Mouse (Mus musculus) hindbrain, embryonic 15.5 days (tissue): ENCODE data around the gene Pard6a. TPM values are rescaled to one million over a fixed set of nuclear protein-coding genes. Genes with fewer than 3 reads are reported as not detected.
A peak's percentile ranks its signal among the peaks of the same experiment; 100 is the strongest.

Source experiments
- ATAC-seq: fragments of 200-750 bp; cut with Nextera tagmentation; 2 replicates; pipeline ENCODE4 v1.8.0; 2017; ENCODE audit warnings: low read depth, moderate number of reproducible peaks, moderate TSS enrichment; ENCODE audit not compliant: low FRiP score
- H3K27ac ChIP-seq: fragments of 300-500 bp; sonication (generic); replicated peaks from 2 replicates; pipeline ENCODE4 v1.5.1; 2015; ENCODE audit warnings: mild to moderate bottlenecking, inconsistent platforms
- H3K27me3 ChIP-seq: fragments of 300-500 bp; sonication (generic); 2 replicates; pipeline ENCODE4 v1.6.1; 2015; ENCODE audit warnings: control low read depth, inconsistent platforms
- H3K36me3 ChIP-seq: fragments of 300-500 bp; sonication (generic); 2 replicates; pipeline ENCODE4 v1.6.1; 2015; ENCODE audit warnings: control low read depth, inconsistent platforms
- H3K4me1 ChIP-seq: fragments of 300-500 bp; sonication (generic); replicated peaks from 2 replicates; pipeline ENCODE4 v1.6.1; 2015; ENCODE audit warnings: control low read depth, inconsistent platforms
- H3K4me2 ChIP-seq: fragments of 300-500 bp; sonication (generic); 2 replicates; pipeline ENCODE4 v1.6.1; 2015; ENCODE audit warnings: moderate library complexity, mild to moderate bottlenecking, inconsistent platforms
- H3K4me3 ChIP-seq: fragments of 300-500 bp; sonication (generic); 2 replicates; pipeline ENCODE4 v1.5.1; 2015; ENCODE audit warnings: mild to moderate bottlenecking, inconsistent platforms
- H3K9ac ChIP-seq: fragments of 300-500 bp; sonication (generic); 2 replicates; pipeline ENCODE4 v1.6.1; 2015; ENCODE audit warnings: inconsistent platforms
- H3K9me3 ChIP-seq: fragments of 300-500 bp; sonication (generic); 2 replicates; pipeline ENCODE4 v1.6.1; 2016; ENCODE audit warnings: control low read depth, inconsistent platforms
- WGBS: fragments of 180-500 bp; shearing (Covaris S2); methylation state at CpG from one replicate; pipeline ENCODE4 v1.1.7; 2015; 5-methylcytosine and 5-hydroxymethylcytosine counted together
- polyA plus RNA-seq: library from polyadenylated mRNA; unstranded; fragments of >200 nt; fragmentation: Nextera tagmentation; extraction: Ambion mirVana; gene quantifications from 2 replicates; pipeline ENCODE4 v1.2.1, GENCODE M21; 2015

The Pard6a gene
- polyA plus RNA-seq, 1 experiment from 2014 or later, result 55.1 TPM

GRCm38 (mm10) chr8:105690978-105691377, 10.0 kb upstream of the Pard6a start:
- H3K9ac ChIP-seq, result no peak overlapping the region
- no peak overlapping the region for H3K4me2 ChIP-seq
- H3K27me3 ChIP-seq, result no peaks in the 10 kb centered on the region
- 87% methylated on average over 14 of the region's 14 CpGs for WGBS
- no peaks in the 10 kb centered on the region for H3K9me3 ChIP-seq
- no peak overlapping the region for H3K4me3 ChIP-seq
- no peak for ATAC-seq
- peaks cover 6% of the 10 kb centered on the region for H3K36me3 ChIP-seq
- H3K27ac ChIP-seq, result no peak overlapping the region
- H3K4me1 ChIP-seq, result peaks cover 24% of the 10 kb centered on the region

DNA sequence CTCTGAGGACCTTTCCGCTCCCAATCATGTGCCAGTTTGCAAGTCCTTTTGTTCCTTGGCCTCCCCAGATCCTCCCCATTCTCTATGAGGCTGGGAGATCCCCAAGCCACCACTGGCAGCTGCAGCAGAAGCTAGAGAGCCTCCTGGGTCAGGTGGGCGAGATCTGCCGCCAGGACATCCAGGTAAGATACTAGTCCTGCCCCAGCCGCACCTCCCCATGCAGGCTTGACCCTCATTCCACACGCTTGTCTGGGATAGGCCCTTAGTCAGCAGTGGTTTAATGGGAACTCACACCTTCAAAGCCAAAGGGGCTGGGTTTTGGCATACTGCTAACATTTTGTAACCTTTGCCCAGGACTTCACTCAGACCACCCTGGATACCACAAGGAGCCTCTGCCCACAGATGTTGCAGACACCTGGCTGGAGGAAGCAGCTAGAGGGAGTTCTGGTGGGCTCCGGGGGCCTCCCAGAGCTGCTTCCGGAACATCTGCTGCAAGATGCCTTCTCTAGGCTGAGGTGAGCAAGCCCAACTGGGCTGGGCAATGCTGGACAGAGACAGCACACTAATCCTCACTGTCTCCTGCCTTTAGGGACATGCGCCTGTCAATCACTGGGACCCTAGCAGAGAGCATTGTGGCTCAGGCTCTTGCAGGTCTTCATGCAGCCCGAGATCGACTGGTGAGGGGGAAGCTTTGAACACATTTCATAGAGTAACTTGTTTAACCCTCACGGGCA, 8.3 kb upstream of the Pard6a start:
- no peaks in the 10 kb centered on the region for H3K9me3 ChIP-seq
- no peak overlapping the region for H3K4me2 ChIP-seq
- no peak overlapping the region for H3K9ac ChIP-seq
- H3K36me3 ChIP-seq, result peaks cover 22% of the 10 kb centered on the region
- no peak overlapping the region for H3K4me3 ChIP-seq
- H3K27ac ChIP-seq, result 0 out of 2 replicates have a peak overlapping the region, but pooled peaks have one; percentile 93
- H3K4me1 ChIP-seq, result peaks cover 23% of the 10 kb centered on the region
- 95% methylated on average over 11 of the region's 11 CpGs for WGBS
- no peak for ATAC-seq
- no peaks in the 10 kb centered on the region for H3K27me3 ChIP-seq

- Histone ChIP-seq H3K4me1 (peaks cover 23% of the 10 kb centered on the region), H3K9ac (peak overlapping the region; percentile 91), H3K4me2 (peak overlapping the region; percentile 89), H3K4me3 (peak overlapping the region; percentile 89), H3K36me3 (peaks cover 32% of the 10 kb centered on the region), H3K27me3 (no peaks in the 10 kb centered on the region), H3K27ac (peak overlapping the region; percentile 93), H3K9me3 (no peaks in the 10 kb centered on the region)
- WGBS, result 2% methylated on average over 24 of the region's 30 CpGs
- peak; percentile 72 for ATAC-seq
These were observed 7.3 kb upstream of the Pard6a start for GRCm38 (mm10) chr8:105693648-105694047.

DNA sequence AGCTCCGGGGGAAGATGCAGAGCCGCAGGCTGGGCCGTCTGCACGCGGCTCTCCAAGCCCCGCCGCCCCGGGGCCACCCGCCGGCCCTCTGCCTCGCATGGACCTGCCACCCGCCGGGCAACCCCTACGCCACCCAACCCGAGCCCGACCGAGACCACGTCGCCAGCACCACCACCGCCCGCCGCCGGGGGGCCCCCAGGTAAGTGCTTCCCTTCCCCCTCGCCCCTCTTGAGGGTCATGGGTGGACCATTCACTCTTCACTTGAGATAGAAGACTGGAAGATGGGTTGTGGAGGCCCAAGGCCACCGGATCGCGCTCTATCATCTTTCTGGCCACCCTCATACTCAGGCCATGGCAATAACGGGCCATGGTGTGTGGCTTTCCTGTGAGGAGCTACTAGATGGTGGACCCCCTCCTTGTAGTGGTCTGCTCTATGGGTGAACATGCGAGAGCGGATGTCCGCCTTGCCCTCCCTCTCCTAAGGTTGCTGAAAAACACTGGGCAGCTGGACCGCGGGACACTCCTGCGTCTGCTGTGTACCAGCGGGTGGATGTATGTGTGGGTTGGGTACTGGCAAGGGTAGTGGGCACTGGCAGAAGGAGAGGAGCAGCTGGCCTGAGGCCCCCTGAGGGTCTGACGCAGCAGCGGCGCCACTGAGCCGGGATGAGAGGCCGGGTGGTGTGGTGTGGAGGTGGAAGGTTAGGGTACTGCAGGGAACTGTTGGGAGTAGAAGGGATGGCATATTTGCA, 6.7 kb upstream of the Pard6a start:
- Histone ChIP-seq H3K4me3 (peak overlapping the region; percentile 89), H3K36me3 (peaks cover 35% of the 10 kb centered on the region), H3K27me3 (no peaks in the 10 kb centered on the region), H3K9ac (peak overlapping the region; percentile 91), H3K4me1 (peaks cover 24% of the 10 kb centered on the region), H3K27ac (peak overlapping the region; percentile 93), H3K4me2 (peak overlapping the region; percentile 89), H3K9me3 (no peaks in the 10 kb centered on the region)
- ATAC-seq, result peak; percentile 50
- WGBS, result 3% methylated on average over 39 of the region's 40 CpGs

DNA sequence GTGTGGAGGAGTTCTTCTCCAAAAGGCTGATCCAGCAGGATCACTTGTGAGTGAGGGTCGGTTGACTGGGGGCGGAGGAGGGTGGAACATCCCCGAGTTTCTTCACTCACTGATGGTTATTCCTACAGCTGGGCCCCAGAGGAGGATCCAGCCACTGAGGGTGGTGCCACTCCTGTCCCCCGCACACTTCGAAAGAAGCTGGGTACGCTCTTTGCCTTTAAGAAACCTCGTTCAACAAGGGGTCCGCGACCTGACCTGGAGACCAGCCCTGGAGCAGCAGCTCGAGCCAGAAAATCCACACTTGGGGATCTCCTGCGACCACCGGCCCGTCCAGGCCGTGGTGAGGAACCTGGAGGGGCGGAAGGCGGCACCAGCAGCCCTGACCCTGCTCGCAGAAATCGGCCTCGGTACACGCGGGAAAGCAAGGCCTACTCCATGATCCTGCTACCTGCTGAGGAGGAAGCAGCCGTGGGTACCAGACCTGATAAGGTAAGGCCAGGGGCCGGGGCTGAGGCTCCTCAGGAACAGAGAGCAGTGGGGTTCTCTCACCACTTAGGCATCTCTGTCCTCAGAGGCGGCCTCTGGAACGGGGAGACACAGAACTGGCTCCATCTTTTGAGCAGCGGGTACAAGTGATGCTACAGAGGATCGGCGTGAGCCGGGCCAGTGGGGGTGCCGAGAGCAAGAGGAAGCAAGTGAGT, 5.7 kb upstream of the Pard6a start:
- H3K4me2 ChIP-seq, result peak overlapping the region; percentile 89
- H3K4me3 ChIP-seq, result peak overlapping the region; percentile 89
- peaks cover 35% of the 10 kb centered on the region for H3K36me3 ChIP-seq
- 81% methylated on average over 30 of the region's 30 CpGs for WGBS
- no peaks in the 10 kb centered on the region for H3K9me3 ChIP-seq
- H3K4me1 ChIP-seq, result peaks cover 34% of the 10 kb centered on the region
- peak overlapping the region; percentile 91 for H3K9ac ChIP-seq
- no peaks in the 10 kb centered on the region for H3K27me3 ChIP-seq
- ATAC-seq, result no peak
- peak overlapping the region; percentile 93 for H3K27ac ChIP-seq

DNA sequence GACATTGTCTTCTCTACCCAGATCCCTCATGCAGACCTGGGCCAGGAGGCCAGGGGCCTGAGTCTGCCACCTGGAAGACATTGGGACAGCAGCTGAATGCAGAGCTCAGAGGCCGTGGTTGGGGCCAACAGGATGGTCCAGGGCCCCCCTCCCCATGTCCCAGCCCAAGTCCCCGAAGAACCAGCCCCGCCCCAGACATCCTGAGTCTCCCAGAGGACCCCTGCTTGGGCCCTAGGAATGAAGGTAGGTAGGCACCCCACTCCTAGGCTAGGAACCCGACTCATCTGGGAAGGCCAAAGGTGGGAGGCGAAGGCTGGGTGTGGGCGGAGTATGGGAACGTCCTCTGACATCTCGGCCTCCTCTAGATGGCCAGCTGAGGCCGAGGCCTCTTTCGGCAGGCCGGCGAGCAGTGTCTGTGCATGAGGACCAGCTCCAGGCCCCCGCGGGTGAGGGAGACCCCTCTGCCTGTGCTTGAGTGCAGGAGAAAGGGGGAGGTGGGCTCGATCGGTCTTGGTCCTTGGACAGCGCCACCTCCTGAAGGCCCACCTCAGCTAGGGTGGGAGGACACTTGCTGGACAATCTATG, 3.7 kb upstream of the Pard6a start:
- H3K27ac ChIP-seq, result no peak overlapping the region
- 94% methylated on average over 17 of the region's 17 CpGs for WGBS
- H3K36me3 ChIP-seq, result peaks cover 35% of the 10 kb centered on the region
- peaks cover 43% of the 10 kb centered on the region for H3K4me1 ChIP-seq
- H3K9me3 ChIP-seq, result no peaks in the 10 kb centered on the region
- H3K4me2 ChIP-seq, result no peak overlapping the region
- H3K27me3 ChIP-seq, result no peaks in the 10 kb centered on the region
- no peak for ATAC-seq
- no peak overlapping the region for H3K9ac ChIP-seq
- no peak overlapping the region for H3K4me3 ChIP-seq

- Histone ChIP-seq H3K4me1 (peaks cover 51% of the 10 kb centered on the region), H3K27me3 (no peaks in the 10 kb centered on the region), H3K4me3 (no peak overlapping the region), H3K27ac (no peak overlapping the region), H3K9ac (no peak overlapping the region), H3K9me3 (no peaks in the 10 kb centered on the region), H3K4me2 (no peak overlapping the region), H3K36me3 (peaks cover 41% of the 10 kb centered on the region)
- ATAC-seq, result no peak
- 92% methylated on average over 5 of the region's 5 CpGs for WGBS
These were observed 2.2 kb upstream of the Pard6a start for GRCm38 (mm10) chr8:105698734-105699133.

- Histone ChIP-seq H3K9me3 (no peaks in the 10 kb centered on the region), H3K27me3 (no peaks in the 10 kb centered on the region), H3K9ac (peak overlapping the region; percentile 70; the same call in 1 of the 2 replicates), H3K4me2 (peak overlapping the region; percentile 93), H3K4me1 (peaks cover 44% of the 10 kb centered on the region), H3K4me3 (peak overlapping the region; percentile 56), H3K36me3 (peaks cover 46% of the 10 kb centered on the region), H3K27ac (no peak overlapping the region)
- no peak for ATAC-seq
- 90% methylated on average over 11 of the region's 11 CpGs for WGBS
These were observed 1.3 kb upstream of the Pard6a start for GRCm38 (mm10) chr8:105699488-105700215.

- peaks cover 35% of the 10 kb centered on the region for H3K4me1 ChIP-seq
- ATAC-seq, result peak; percentile 54
- no peaks in the 10 kb centered on the region for H3K9me3 ChIP-seq
- WGBS, result under 1% methylated on average over 21 of the region's 21 CpGs
- H3K9ac ChIP-seq, result peak overlapping the region; percentile 70
- peak overlapping the region; percentile 93 for H3K4me2 ChIP-seq
- peak overlapping the region; percentile 91; the same call in 1 of the 2 replicates for H3K27ac ChIP-seq
- H3K27me3 ChIP-seq, result no peaks in the 10 kb centered on the region
- H3K36me3 ChIP-seq, result peaks cover 43% of the 10 kb centered on the region
- peak overlapping the region; percentile 56 for H3K4me3 ChIP-seq
These were observed 382 bp upstream of the Pard6a start for GRCm38 (mm10) chr8:105700566-105700965.

GRCm38 (mm10) chr8:105702001-105702401, 1.1 kb downstream of the Pard6a start:
- Histone ChIP-seq H3K4me1 (peaks cover 40% of the 10 kb centered on the region), H3K9me3 (no peaks in the 10 kb centered on the region), H3K27me3 (no peaks in the 10 kb centered on the region), H3K36me3 (peaks cover 29% of the 10 kb centered on the region), H3K4me3 (peak overlapping the region; percentile 56), H3K4me2 (peak overlapping the region; percentile 93), H3K27ac (peak overlapping the region; percentile 91), H3K9ac (peak overlapping the region; percentile 70)
- WGBS, result 28% methylated on average over 18 of the region's 18 CpGs
- ATAC-seq, result peak; percentile 7; the same call in 1 of the 2 replicates

DNA sequence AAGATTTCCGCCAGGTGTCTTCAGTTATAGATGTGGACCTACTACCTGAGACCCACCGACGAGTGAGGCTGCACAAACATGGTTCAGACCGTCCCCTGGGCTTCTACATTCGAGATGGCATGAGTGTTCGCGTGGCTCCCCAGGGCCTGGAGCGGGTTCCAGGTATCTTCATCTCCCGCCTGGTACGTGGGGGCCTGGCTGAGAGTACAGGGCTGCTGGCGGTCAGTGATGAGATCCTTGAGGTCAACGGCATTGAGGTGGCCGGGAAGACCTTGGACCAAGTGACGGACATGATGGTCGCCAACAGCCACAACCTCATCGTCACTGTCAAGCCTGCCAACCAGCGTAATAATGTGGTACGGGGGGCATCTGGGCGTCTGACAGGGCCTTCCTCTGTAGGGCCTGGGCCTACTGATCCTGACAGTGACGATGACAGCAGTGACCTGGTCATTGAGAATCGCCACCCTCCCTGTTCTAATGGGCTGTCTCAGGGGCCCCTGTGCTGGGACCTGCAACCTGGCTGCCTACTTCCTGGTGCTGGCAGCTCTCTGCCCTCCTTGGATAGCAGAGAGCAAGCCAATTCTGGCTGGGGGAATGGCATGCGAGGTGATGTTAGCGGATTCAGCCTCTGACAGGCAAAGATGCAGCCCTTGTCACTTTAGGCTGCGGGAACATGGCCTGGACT, 1.9 kb downstream of the Pard6a start:
- H3K36me3 ChIP-seq, result peaks cover 21% of the 10 kb centered on the region
- peaks cover 47% of the 10 kb centered on the region for H3K4me1 ChIP-seq
- ATAC-seq, result no peak
- WGBS, result 95% methylated on average over 24 of the region's 24 CpGs
- H3K4me2 ChIP-seq, result peak overlapping the region; percentile 93
- no peaks in the 10 kb centered on the region for H3K27me3 ChIP-seq
- no peak overlapping the region for H3K9ac ChIP-seq
- H3K4me3 ChIP-seq, result no peak overlapping the region
- no peak overlapping the region for H3K27ac ChIP-seq
- no peaks in the 10 kb centered on the region for H3K9me3 ChIP-seq
